Mouse (Mus musculus): ENCODE results near the gene Arl3. TPM values are rescaled to one million over a fixed set of nuclear protein-coding genes. Genes with fewer than 3 reads are reported as not detected.

Arl3 gene
- total RNA-seq, 1 experiment, result 39.7 TPM

- DNase-seq (ENCODE audit: low read depth, low spot score), result no peak
- peaks cover 7 to 52% of the 10 kb centered on the region in 2 experiments; a peak in 3 of 4 replicates for H3K4me1 ChIP-seq (ENCODE audit: control insufficient read depth in 2 of 2, insufficient read depth in 2 of 2, low read length in 2 of 2, poor library complexity in 1 of 2)
- no peak overlapping the region for H3K9ac ChIP-seq (ENCODE audit: insufficient read depth, low read depth, low read length, poor library complexity, severe bottlenecking)
- H3K27ac ChIP-seq (ENCODE audit: insufficient read depth, low read depth, low read length, poor library complexity, severe bottlenecking), result no peak overlapping the region
- in situ Hi-C loops (cut with MboI; ENCODE audit: low sequenced_read_pairs in 2 of 2, unreplicated experiment in 2 of 2), result no loop called here
- H3K9me3 ChIP-seq (ENCODE audit: control insufficient read depth, insufficient read depth, low read depth, low read length), result no peaks in the 10 kb centered on the region
- peaks cover 3% of the 10 kb centered on the region; the same call in 1 of the 2 replicates for H3K36me3 ChIP-seq (ENCODE audit: control insufficient read depth, insufficient read depth, low read length, poor library complexity, severe bottlenecking)
- TF ChIP-seq HCFC1 (IDR thresholded peaks at IDR 0.05; ENCODE audit: borderline replicate concordance, insufficient read depth, low read length), result no peak
- TF ChIP-seq ZC3H11A (IDR thresholded peaks at IDR 0.05; ENCODE audit: borderline replicate concordance, low read depth, low read length), result no peak
- TF ChIP-seq ZNF384 (IDR thresholded peaks at IDR 0.05; ENCODE audit: low read depth, low read length), result no peak
- TF ChIP-seq CHD2 (IDR thresholded peaks at IDR 0.05; ENCODE audit: low read depth, low read length), result no peak
- TF ChIP-seq MAFK (IDR thresholded peaks at IDR 0.05; ENCODE audit: insufficient read depth, low read depth, low read length), result no peak
- no peak overlapping the region for H3K4me3 ChIP-seq (ENCODE audit: insufficient read depth in 1 of 2, low read depth in 1 of 2, low read length in 2 of 2, poor library complexity in 1 of 2, severe bottlenecking in 1 of 2)
These were observed 89.2 kb downstream of the Arl3 start for GRCm38 (mm10) chr19:46483701-46484328.

GRCm38 (mm10) chr19:46482896-46483516 is 90.0 kb downstream of the Arl3 start:
- in situ Hi-C loops (cut with MboI; ENCODE audit: low sequenced_read_pairs in 2 of 2, unreplicated experiment in 2 of 2), result no loop called here
- DNase-seq (ENCODE audit: low read depth, low spot score), result no peak
- no peak overlapping the region for H3K9ac ChIP-seq (ENCODE audit: insufficient read depth, low read depth, low read length, poor library complexity, severe bottlenecking)
- no peak overlapping the region for H3K4me3 ChIP-seq (ENCODE audit: insufficient read depth in 1 of 2, low read depth in 1 of 2, low read length in 2 of 2, poor library complexity in 1 of 2, severe bottlenecking in 1 of 2)
- TF ChIP-seq HCFC1 (IDR thresholded peaks at IDR 0.05; ENCODE audit: borderline replicate concordance, insufficient read depth, low read length) (no peak), ZNF384 (IDR thresholded peaks at IDR 0.05; ENCODE audit: low read depth, low read length) (no peak), ZC3H11A (IDR thresholded peaks at IDR 0.05; ENCODE audit: borderline replicate concordance, low read depth, low read length) (no peak), CHD2 (IDR thresholded peaks at IDR 0.05; ENCODE audit: low read depth, low read length) (no peak), MAFK (IDR thresholded peaks at IDR 0.05; ENCODE audit: insufficient read depth, low read depth, low read length) (no peak)
- no peaks in the 10 kb centered on the region for H3K9me3 ChIP-seq (ENCODE audit: control insufficient read depth, insufficient read depth, low read depth, low read length)
- peaks cover 3% of the 10 kb centered on the region; the same call in 1 of the 2 replicates for H3K36me3 ChIP-seq (ENCODE audit: control insufficient read depth, insufficient read depth, low read length, poor library complexity, severe bottlenecking)
- H3K27ac ChIP-seq (ENCODE audit: insufficient read depth, low read depth, low read length, poor library complexity, severe bottlenecking), result no peak overlapping the region
- H3K4me1 ChIP-seq (ENCODE audit: control insufficient read depth in 2 of 2, insufficient read depth in 2 of 2, low read length in 2 of 2, poor library complexity in 1 of 2), result peaks cover 9 to 60% of the 10 kb centered on the region in 2 experiments; a peak in 3 of 4 replicates

- Histone ChIP-seq H3K9ac (ENCODE audit: insufficient read depth, low read depth, low read length, poor library complexity, severe bottlenecking) (no peak overlapping the region), H3K36me3 (ENCODE audit: control insufficient read depth, insufficient read depth, low read length, poor library complexity, severe bottlenecking) (peaks cover 3% of the 10 kb centered on the region; the same call in 1 of the 2 replicates), H3K9me3 (ENCODE audit: control insufficient read depth, insufficient read depth, low read depth, low read length) (no peaks in the 10 kb centered on the region), H3K27ac (ENCODE audit: insufficient read depth, low read depth, low read length, poor library complexity, severe bottlenecking) (no peak overlapping the region), H3K4me1 (ENCODE audit: control insufficient read depth in 2 of 2, insufficient read depth in 2 of 2, low read length in 2 of 2, poor library complexity in 1 of 2) (peaks cover 11 to 62% of the 10 kb centered on the region in 2 experiments), H3K4me3 (ENCODE audit: insufficient read depth in 1 of 2, low read depth in 1 of 2, low read length in 2 of 2, poor library complexity in 1 of 2, severe bottlenecking in 1 of 2) (no peak overlapping the region)
- DNase-seq (ENCODE audit: low read depth, low spot score), result no peak
- TF ChIP-seq MAFK (IDR thresholded peaks at IDR 0.05; ENCODE audit: insufficient read depth, low read depth, low read length) (no peak), CHD2 (IDR thresholded peaks at IDR 0.05; ENCODE audit: low read depth, low read length) (no peak), ZNF384 (IDR thresholded peaks at IDR 0.05; ENCODE audit: low read depth, low read length) (no peak), ZC3H11A (IDR thresholded peaks at IDR 0.05; ENCODE audit: borderline replicate concordance, low read depth, low read length) (no peak), HCFC1 (IDR thresholded peaks at IDR 0.05; ENCODE audit: borderline replicate concordance, insufficient read depth, low read length) (no peak)
- in situ Hi-C loops (cut with MboI; ENCODE audit: low sequenced_read_pairs in 2 of 2, unreplicated experiment in 2 of 2), result no loop called here
These were observed 91.2 kb downstream of the Arl3 start for GRCm38 (mm10) chr19:46481756-46482155.

- in situ Hi-C loops (cut with MboI; ENCODE audit: low sequenced_read_pairs in 2 of 2, unreplicated experiment in 2 of 2), result no loop called here
- TF ChIP-seq ZNF384 (IDR thresholded peaks at IDR 0.05; ENCODE audit: low read depth, low read length) (no peak), HCFC1 (IDR thresholded peaks at IDR 0.05; ENCODE audit: borderline replicate concordance, insufficient read depth, low read length) (no peak), ZC3H11A (IDR thresholded peaks at IDR 0.05; ENCODE audit: borderline replicate concordance, low read depth, low read length) (no peak)
- Histone ChIP-seq H3K4me1 (ENCODE audit: control insufficient read depth in 2 of 2, insufficient read depth in 2 of 2, low read length in 2 of 2, poor library complexity in 1 of 2) (peaks cover 14 to 61% of the 10 kb centered on the region in 2 experiments), H3K36me3 (ENCODE audit: control insufficient read depth, insufficient read depth, low read length, poor library complexity, severe bottlenecking) (peaks cover 3% of the 10 kb centered on the region; the same call in 1 of the 2 replicates), H3K9me3 (ENCODE audit: control insufficient read depth, insufficient read depth, low read depth, low read length) (no peaks in the 10 kb centered on the region), H3K9ac (ENCODE audit: insufficient read depth, low read depth, low read length, poor library complexity, severe bottlenecking) (no peak overlapping the region), H3K4me3 (ENCODE audit: insufficient read depth in 1 of 2, low read depth in 1 of 2, low read length in 2 of 2, poor library complexity in 1 of 2, severe bottlenecking in 1 of 2) (no peak overlapping the region), H3K27ac (ENCODE audit: insufficient read depth, low read depth, low read length, poor library complexity, severe bottlenecking) (no peak overlapping the region)
- DNase-seq (ENCODE audit: low read depth, low spot score), result no peak
These were observed 91.6 kb downstream of the Arl3 start for GRCm38 (mm10) chr19:46481352-46481751.

Other genes with a start within 250 kb of the Arl3 start
- 2.4 and 3.1 TPM in 2 replicates for gene Psd, start 246.0 kb downstream of the Arl3 start, total RNA-seq (2012; rRNA removed)
- gene Fbxl15, start 245.0 kb downstream of the Arl3 start, total RNA-seq (2012; rRNA removed), result 7.8 and 7.9 TPM in 2 replicates
- gene Cuedc2, start 234.5 kb downstream of the Arl3 start, total RNA-seq (2012; rRNA removed), result 75.1 and 102 TPM in 2 replicates
- 9.9 and 19.8 TPM in 2 replicates for gene Mfsd13a, start 232.1 kb downstream of the Arl3 start, total RNA-seq (2012; rRNA removed)
- gene 2310034G01Rik, start 222.9 kb downstream of the Arl3 start, total RNA-seq (2012; rRNA removed), result 0.53 and 0.80 TPM in 2 replicates
- gene Actr1a, start 177.4 kb downstream of the Arl3 start, total RNA-seq (2012; rRNA removed), result 66.7 and 85.7 TPM in 2 replicates
- 12.6 and 14.5 TPM in 2 replicates for gene Sufu, start 176.3 kb downstream of the Arl3 start, total RNA-seq (2012; rRNA removed)
- 26.1 and 33.2 TPM in 2 replicates for gene Trim8, start 71.5 kb downstream of the Arl3 start, total RNA-seq (2012; rRNA removed)
- 11.4 TPM in 2 replicates for gene Sfxn2, start 167 bp upstream of the Arl3 start, total RNA-seq (2012; rRNA removed)
- 38.8 and 40.2 TPM in 2 replicates for gene Wbp1l, start 25.9 kb upstream of the Arl3 start, total RNA-seq (2012; rRNA removed)
- gene Cyp17a1, start 100.0 kb upstream of the Arl3 start, total RNA-seq (2012; rRNA removed), result not detected in 2 replicates
- gene Borcs7, start 116.7 kb upstream of the Arl3 start, total RNA-seq (2012; rRNA removed), result 2.1 and 2.3 TPM in 2 replicates
- 10.2 and 11.0 TPM in 2 replicates for gene As3mt, start 134.3 kb upstream of the Arl3 start, total RNA-seq (2012; rRNA removed)
- 43.2 and 75.7 TPM in 2 replicates for gene Cnnm2, start 188.4 kb upstream of the Arl3 start, total RNA-seq (2012; rRNA removed)

Measured in ES-E14 (cell line).